Mouse (Mus musculus) forebrain, embryonic 12.5 days (tissue): Measurements from ENCODE around the gene Fhad1. TPM values are rescaled to one million over a fixed set of nuclear protein-coding genes. Genes with fewer than 3 reads are reported as not detected.
"Not testable (repeated sequence)": the region's sequence is repeated elsewhere in the genome, so short reads cannot be mapped to it uniquely, and the experiment has no call there.

Experiments
- ATAC-seq: fragments of 200-750 bp; cut with Nextera tagmentation; 2 replicates; pipeline ENCODE4 v1.8.0; 2017; ENCODE audit warnings: moderate TSS enrichment; ENCODE audit not compliant: low FRiP score
- H3K27ac ChIP-seq: fragments of 300-500 bp; sonication (generic); 2 replicates; pipeline ENCODE4 v1.5.1; 2016; ENCODE audit warnings: mild to moderate bottlenecking
- H3K27me3 ChIP-seq: fragments of 300-500 bp; sonication (generic); 2 replicates; pipeline ENCODE4 v1.6.1; 2016; ENCODE audit warnings: mild to moderate bottlenecking
- H3K36me3 ChIP-seq: fragments of 300-500 bp; sonication (generic); replicated peaks from 2 replicates; pipeline ENCODE4 v1.6.1; 2016; ENCODE audit warnings: mild to moderate bottlenecking
- H3K4me1 ChIP-seq: fragments of 300-500 bp; sonication (generic); 2 replicates; pipeline ENCODE4 v1.6.1; 2016
- H3K4me2 ChIP-seq: fragments of 300-500 bp; sonication (generic); 2 replicates; pipeline ENCODE4 v1.6.1; 2016; ENCODE audit warnings: mild to moderate bottlenecking, moderate library complexity
- H3K4me3 ChIP-seq: fragments of 300-500 bp; sonication (generic); replicated peaks from 2 replicates; pipeline ENCODE4 v1.5.1; 2016; ENCODE audit warnings: mild to moderate bottlenecking
- H3K9ac ChIP-seq: fragments of 300-500 bp; sonication (generic); 2 replicates; pipeline ENCODE4 v1.6.1; 2016; ENCODE audit warnings: mild to moderate bottlenecking
- H3K9me3 ChIP-seq: fragments of 300-500 bp; sonication (generic); 2 replicates; pipeline ENCODE4 v1.6.1; 2016
- WGBS: fragments of 180-500 bp; shearing (Covaris S2); methylation state at CpG from one replicate; pipeline ENCODE4 v1.1.7; 2016; 5-methylcytosine and 5-hydroxymethylcytosine counted together
- polyA plus RNA-seq: library from polyadenylated mRNA; unstranded; fragments of >200 nt; fragmentation: Nextera tagmentation; extraction: Ambion mirVana; gene quantifications from 2 replicates; pipeline ENCODE4 v1.2.1, GENCODE M21; 2016

The Fhad1 gene
- polyA plus RNA-seq, 1 experiment from 2014 or later, result 1.6 TPM

DNA sequence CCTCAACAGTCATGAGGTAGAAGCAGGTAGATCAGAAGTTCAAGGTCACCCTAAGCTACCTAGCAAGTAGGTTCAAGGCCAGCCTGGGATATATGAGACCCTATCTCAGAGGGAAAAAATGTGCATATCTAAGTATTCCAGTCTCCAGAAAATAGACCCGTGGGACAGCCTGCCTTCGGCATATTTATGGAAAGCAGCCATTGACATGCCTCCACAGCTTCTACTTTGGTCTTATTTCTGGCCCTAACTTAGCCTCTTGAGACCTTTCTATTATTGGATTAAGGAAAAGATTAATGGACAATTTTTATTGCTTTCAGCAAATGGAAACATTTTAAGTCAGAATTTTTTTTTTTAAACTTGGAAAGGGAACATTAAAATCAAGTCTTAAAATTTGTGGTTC, 12.1 kb upstream of the Fhad1 start:
- H3K36me3 ChIP-seq, result no peaks in the 10 kb centered on the region
- no peak overlapping the region for H3K9ac ChIP-seq
- H3K9me3 ChIP-seq, result no peaks in the 10 kb centered on the region
- H3K4me2 ChIP-seq, result no peak overlapping the region
- H3K27ac ChIP-seq, result no peak overlapping the region
- no peaks in the 10 kb centered on the region for H3K4me1 ChIP-seq
- 93% methylated on average over 2 of the region's 2 CpGs for WGBS
- no peak overlapping the region for H3K4me3 ChIP-seq
- ATAC-seq, result no peak
- no peaks in the 10 kb centered on the region for H3K27me3 ChIP-seq

DNA sequence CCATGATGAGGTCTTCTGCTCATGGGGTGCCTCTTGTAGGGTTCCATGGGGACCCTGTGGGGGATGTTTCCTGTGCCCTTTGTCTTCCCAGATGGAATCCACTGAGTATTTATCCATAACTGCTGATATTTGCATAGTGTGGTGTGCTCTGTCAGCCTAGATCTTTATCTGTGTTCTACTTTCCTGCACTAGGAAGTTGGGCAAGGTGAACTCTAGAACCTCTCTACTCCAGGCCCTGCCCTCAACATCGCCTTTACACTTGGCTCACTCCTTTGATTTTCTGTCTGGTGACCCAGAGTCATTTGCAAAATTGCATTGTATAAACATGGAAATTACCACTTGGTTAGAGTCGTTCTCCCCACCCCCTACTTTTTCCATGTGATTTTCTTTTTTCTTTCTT, 9.7 kb upstream of the Fhad1 start:
- Histone ChIP-seq H3K4me2 (no peak overlapping the region), H3K27ac (no peak overlapping the region), H3K4me1 (no peaks in the 10 kb centered on the region), H3K36me3 (no peaks in the 10 kb centered on the region), H3K4me3 (no peak overlapping the region), H3K9me3 (no peaks in the 10 kb centered on the region), H3K9ac (no peak overlapping the region), H3K27me3 (no peaks in the 10 kb centered on the region)
- 88% methylated on average over 2 of the region's 2 CpGs for WGBS
- no peak for ATAC-seq

- no peak for ATAC-seq
- Histone ChIP-seq H3K27ac (no peak overlapping the region), H3K4me2 (no peak overlapping the region), H3K9me3 (no peaks in the 10 kb centered on the region), H3K27me3 (0 out of 2 replicates have a peak, but pooled peaks cover 8% of the 10 kb centered on the region), H3K4me3 (no peak overlapping the region), H3K36me3 (no peaks in the 10 kb centered on the region), H3K9ac (no peak overlapping the region), H3K4me1 (no peaks in the 10 kb centered on the region)
- 87% methylated on average over 4 of the region's 4 CpGs for WGBS
Measured at GRCm38 (mm10) chr4:142023166-142023565, 8.3 kb upstream of the Fhad1 start.

- Histone ChIP-seq H3K9me3 (no peaks in the 10 kb centered on the region), H3K9ac (no peak overlapping the region), H3K4me1 (peaks cover 16% of the 10 kb centered on the region), H3K27me3 (peaks cover 46% of the 10 kb centered on the region), H3K4me3 (no peak overlapping the region), H3K27ac (no peak overlapping the region), H3K36me3 (no peaks in the 10 kb centered on the region), H3K4me2 (no peak overlapping the region)
- ATAC-seq, result no peak
- WGBS, result 70% methylated on average over 15 of the region's 15 CpGs
Measured at GRCm38 (mm10) chr4:142017686-142018085, 2.8 kb upstream of the Fhad1 start.

GRCm38 (mm10) chr4:142011236-142011635, 3.6 kb downstream of the Fhad1 start:
- no peak for ATAC-seq
- Histone ChIP-seq H3K4me3 (no peak overlapping the region), H3K9me3 (no peaks in the 10 kb centered on the region), H3K4me1 (peaks cover 18% of the 10 kb centered on the region), H3K27me3 (peaks cover 34% of the 10 kb centered on the region), H3K4me2 (no peak overlapping the region), H3K36me3 (no peaks in the 10 kb centered on the region), H3K9ac (no peak overlapping the region), H3K27ac (no peak overlapping the region)
- WGBS, result 89% methylated on average over 13 of the region's 13 CpGs

DNA sequence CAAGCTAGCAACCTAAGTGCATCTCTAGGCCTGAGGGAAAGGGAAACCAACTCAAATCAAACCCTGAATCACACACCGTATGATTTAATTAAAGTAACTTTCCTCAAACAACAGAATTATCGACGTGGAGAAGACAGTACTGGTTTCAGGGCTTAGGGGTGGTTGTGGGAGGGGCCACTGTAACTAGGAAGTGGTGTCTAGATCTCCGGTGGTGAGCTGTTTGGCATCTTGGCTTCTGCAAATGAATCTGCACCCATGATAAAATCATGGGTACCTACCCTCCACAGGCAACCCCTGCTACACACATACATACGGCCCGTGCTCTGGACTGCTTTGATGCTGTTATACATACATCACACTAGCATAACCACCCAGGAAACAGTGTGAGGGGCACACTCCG, 4.4 kb downstream of the Fhad1 start:
- ATAC-seq, result no peak
- 80% methylated on average over 7 of the region's 7 CpGs for WGBS

GRCm38 (mm10) chr4:142008206-142008605, 6.7 kb downstream of the Fhad1 start:
- WGBS, result 76% methylated on average over 11 of the region's 11 CpGs
- no peak overlapping the region for H3K27ac ChIP-seq
- H3K4me2 ChIP-seq, result no peak overlapping the region

More for the DNA sequence above, 4.4 kb downstream of the Fhad1 start:
- H3K4me1 ChIP-seq, result peaks cover 15% of the 10 kb centered on the region
- peaks cover 26% of the 10 kb centered on the region for H3K27me3 ChIP-seq
- no peak overlapping the region for H3K4me2 ChIP-seq
- no peaks in the 10 kb centered on the region for H3K9me3 ChIP-seq
- no peaks in the 10 kb centered on the region for H3K36me3 ChIP-seq
- H3K4me3 ChIP-seq, result no peak overlapping the region
- H3K27ac ChIP-seq, result no peak overlapping the region
- H3K9ac ChIP-seq, result no peak overlapping the region

GRCm38 (mm10) chr4:142000581-142000980, 14.3 kb downstream of the Fhad1 start:
- H3K4me2 ChIP-seq, result no peak overlapping the region
- H3K9me3 ChIP-seq, result no peaks in the 10 kb centered on the region
- no peak for ATAC-seq
- no peak overlapping the region for H3K9ac ChIP-seq
- no peaks in the 10 kb centered on the region for H3K36me3 ChIP-seq
- no peak overlapping the region for H3K4me3 ChIP-seq
- no peaks in the 10 kb centered on the region for H3K27me3 ChIP-seq
- H3K27ac ChIP-seq, result no peak overlapping the region
- H3K4me1 ChIP-seq, result peaks cover 11% of the 10 kb centered on the region; the same call in 1 of the 2 replicates
- WGBS, result 65% methylated on average over 9 of the region's 9 CpGs

More at GRCm38 (mm10) chr4:142008206-142008605, 6.7 kb downstream of the Fhad1 start:
- Histone ChIP-seq H3K4me1 (peaks cover 3% of the 10 kb centered on the region; the same call in 1 of the 2 replicates), H3K36me3 (no peaks in the 10 kb centered on the region), H3K27me3 (peaks cover 5% of the 10 kb centered on the region; the same call in 1 of the 2 replicates), H3K9me3 (no peaks in the 10 kb centered on the region), H3K4me3 (no peak overlapping the region), H3K9ac (no peak overlapping the region)
- no peak for ATAC-seq

GRCm38 (mm10) chr4:141999494-142000074, 15.3 kb downstream of the Fhad1 start:
- H3K9ac ChIP-seq, result no peak overlapping the region
- H3K36me3 ChIP-seq, result no peaks in the 10 kb centered on the region
- H3K4me1 ChIP-seq, result peaks cover 11% of the 10 kb centered on the region; the same call in 1 of the 2 replicates
- H3K4me3 ChIP-seq, result no peak overlapping the region
- no peak overlapping the region for H3K27ac ChIP-seq
- WGBS, result 66% methylated on average over 7 of the region's 7 CpGs
- H3K27me3 ChIP-seq, result no peaks in the 10 kb centered on the region
- no peak overlapping the region for H3K4me2 ChIP-seq
- ATAC-seq, result no peak
- H3K9me3 ChIP-seq, result no peaks in the 10 kb centered on the region

- 18% methylated on average over 11 of the region's 11 CpGs for WGBS
- Histone ChIP-seq H3K36me3 (no peaks in the 10 kb centered on the region), H3K4me2 (peak overlapping the region; percentile 52), H3K27me3 (no peaks in the 10 kb centered on the region), H3K27ac (peak overlapping the region; percentile 46; the same call in 1 of the 2 replicates), H3K9me3 (no peaks in the 10 kb centered on the region), H3K9ac (no peak overlapping the region), H3K4me1 (peaks cover 11% of the 10 kb centered on the region; the same call in 1 of the 2 replicates), H3K4me3 (peak overlapping the region; percentile 42)
- peak; percentile 89 for ATAC-seq
Measured at GRCm38 (mm10) chr4:141998282-141998821, 16.5 kb downstream of the Fhad1 start.

DNA sequence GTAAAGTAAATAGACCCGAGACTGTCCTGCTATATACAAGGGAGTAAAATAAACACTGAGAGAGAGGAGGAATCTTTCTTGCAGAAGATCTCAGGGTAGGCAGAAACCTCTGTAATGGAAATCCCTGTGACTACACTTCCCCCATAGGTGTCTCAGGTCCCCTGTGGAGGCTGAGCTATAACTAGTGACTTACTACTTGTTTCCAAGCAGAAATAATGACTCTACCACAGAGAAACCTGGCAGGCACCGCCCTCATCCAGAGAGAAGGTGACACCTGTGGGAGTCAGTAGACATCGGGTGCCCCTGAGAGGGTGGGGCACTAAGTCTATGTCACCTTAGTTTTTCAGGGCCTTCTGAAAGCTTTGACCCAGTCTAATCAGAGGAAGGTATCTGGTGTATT, 18.0 kb downstream of the Fhad1 start:
- H3K27ac ChIP-seq, result no peak overlapping the region
- whole genome bisulfite sequencing, result 81% methylated on average over 3 of the region's 3 CpGs
- H3K36me3 ChIP-seq, result no peaks in the 10 kb centered on the region
- H3K27me3 ChIP-seq, result no peaks in the 10 kb centered on the region
- ATAC-seq, result no peak
- no peaks in the 10 kb centered on the region for H3K9me3 ChIP-seq
- peaks cover 11% of the 10 kb centered on the region; the same call in 1 of the 2 replicates for H3K4me1 ChIP-seq
- no peak overlapping the region for H3K9ac ChIP-seq
- H3K4me2 ChIP-seq, result no peak overlapping the region
- H3K4me3 ChIP-seq, result no peak overlapping the region

DNA sequence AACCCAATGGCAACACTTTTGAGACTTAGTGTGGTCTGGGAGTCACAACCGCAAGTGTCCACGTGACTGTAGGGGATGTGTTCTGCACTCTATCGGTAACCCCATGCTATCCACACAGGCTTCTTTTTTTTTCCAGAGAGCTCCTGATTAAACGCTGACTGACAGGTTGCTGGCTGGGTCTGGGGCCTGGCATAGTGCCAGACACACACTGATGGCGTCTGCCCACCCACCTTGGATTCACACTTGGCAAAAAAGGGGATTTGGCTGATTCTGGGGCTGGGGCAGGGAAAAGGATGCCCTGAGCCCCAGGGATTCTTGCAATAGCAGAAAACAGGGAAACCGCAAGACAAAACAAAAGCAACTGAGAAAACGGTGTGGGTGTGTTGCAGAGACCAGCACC, 18.8 kb downstream of the Fhad1 start:
- Histone ChIP-seq H3K4me2 (no peak overlapping the region), H3K36me3 (no peaks in the 10 kb centered on the region), H3K27me3 (no peaks in the 10 kb centered on the region), H3K27ac (no peak overlapping the region), H3K4me1 (peaks cover 11% of the 10 kb centered on the region; the same call in 1 of the 2 replicates), H3K9me3 (no peaks in the 10 kb centered on the region), H3K4me3 (no peak overlapping the region), H3K9ac (no peak overlapping the region)
- ATAC-seq, result no peak
- 60% methylated on average over 7 of the region's 7 CpGs for WGBS

GRCm38 (mm10) chr4:141994062-141994471, 20.8 kb downstream of the Fhad1 start:
- not testable (repeated sequence) for H3K36me3 ChIP-seq, H3K4me2 ChIP-seq, H3K9ac ChIP-seq, H3K27ac ChIP-seq, ATAC-seq, H3K27me3 ChIP-seq, H3K4me3 ChIP-seq, H3K9me3 ChIP-seq
- peaks cover 11% of the 10 kb centered on the region; the same call in 1 of the 2 replicates for H3K4me1 ChIP-seq
- 38% methylated on average over 2 of the region's 2 CpGs for WGBS
